Mouse (Mus musculus): Measurements from ENCODE around the gene Fbxo42.
A peak's percentile ranks its signal among the peaks of the same experiment; 100 is the strongest.

Fbxo42 gene

DNA sequence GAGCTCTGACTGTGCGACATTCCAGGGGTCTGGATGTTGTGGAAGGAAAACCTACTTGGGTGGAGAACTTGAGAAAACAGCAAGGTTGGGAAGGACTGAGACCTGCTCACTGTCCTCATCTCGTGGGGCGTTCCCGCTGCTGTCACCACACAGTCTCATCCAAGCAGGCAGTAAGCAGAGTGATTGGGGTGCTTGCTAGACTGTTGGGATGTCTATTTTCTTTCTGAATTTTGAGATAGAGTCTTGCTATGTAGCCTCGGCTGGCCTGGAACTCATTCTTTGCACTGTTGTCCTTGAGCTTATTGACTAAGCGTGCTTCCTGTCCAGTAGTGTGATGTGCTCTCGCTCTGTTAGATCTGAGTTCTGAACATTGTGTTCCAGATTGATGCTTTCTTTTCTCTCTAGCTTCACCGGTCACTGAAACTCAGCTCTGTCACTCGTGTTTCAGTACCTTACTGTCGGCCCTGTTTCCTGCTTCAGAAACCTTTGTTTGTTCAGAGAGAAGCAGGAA, 28.7 kb downstream of the Fbxo42 start:
- no peak for DNase-seq (ENCODE audit: low spot score)

DNA sequence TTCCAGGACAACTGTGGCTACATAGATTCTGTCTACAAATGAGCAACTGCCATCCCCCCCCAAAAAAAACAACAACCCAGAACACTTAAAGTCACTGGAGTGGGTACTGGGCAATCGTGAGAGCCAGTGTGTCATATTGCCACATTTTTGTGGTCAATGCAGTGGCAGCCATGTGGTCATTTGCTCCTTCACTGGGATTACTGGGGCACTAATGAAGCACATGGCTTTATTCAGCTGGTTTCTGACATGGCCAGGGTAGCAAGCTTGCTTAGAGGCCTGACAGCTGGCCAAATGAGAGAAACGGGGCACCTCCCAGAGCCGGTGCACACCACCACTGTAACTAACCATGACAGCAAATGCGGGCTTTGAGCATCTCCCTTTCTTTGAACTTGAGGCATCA, 30.8 kb downstream of the Fbxo42 start:
- no peak for DNase-seq (ENCODE audit: low spot score)

GRCm38 (mm10) chr4:141180831-141181230, 33.1 kb downstream of the Fbxo42 start:
- DNase-seq (ENCODE audit: low spot score), result no peak

DNA sequence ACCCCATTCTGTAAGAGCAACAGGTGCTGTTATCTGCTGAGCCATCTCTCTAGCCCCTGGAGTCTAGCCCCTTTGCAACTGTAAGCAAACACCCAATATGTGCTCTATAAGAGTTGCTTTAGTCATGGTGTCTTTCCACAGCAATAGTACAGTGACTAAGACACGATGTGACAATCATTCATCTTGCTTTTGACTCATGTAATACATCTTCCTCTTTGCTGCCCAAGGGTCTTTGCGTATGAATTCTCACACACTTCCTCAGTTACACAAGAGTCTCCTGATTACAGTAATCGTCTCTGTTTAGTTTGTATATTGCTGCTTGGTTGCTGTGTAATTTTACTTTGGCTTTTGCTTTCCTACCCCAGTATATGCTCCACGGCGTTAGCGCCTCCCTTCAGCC, 34.3 kb downstream of the Fbxo42 start:
- no peak for DNase-seq (ENCODE audit: low spot score)

DNA sequence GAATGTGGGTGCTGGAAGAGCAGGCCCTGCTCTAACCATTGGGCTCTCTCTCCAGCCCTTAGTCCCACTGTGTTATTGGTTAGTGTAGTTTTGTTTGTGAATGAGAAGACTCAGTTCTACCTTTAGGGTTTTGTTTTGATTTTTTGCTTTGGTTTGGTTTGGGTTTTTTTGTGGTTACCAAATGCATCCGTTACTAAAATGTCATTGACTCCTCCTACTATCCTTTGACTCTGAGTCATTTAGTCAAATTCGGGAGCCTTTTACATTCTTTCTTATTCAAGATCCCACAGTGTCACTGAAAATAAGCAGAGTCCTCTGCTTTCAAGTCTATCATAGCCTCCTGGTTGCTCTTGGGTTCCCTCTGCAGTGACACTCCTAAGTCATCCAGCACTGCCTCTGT, 36.2 kb downstream of the Fbxo42 start:
- no peak for DNase-seq (ENCODE audit: low spot score)

- no peak for DNase-seq (ENCODE audit: low spot score)
Measured at GRCm38 (mm10) chr4:141184426-141184825, 36.7 kb downstream of the Fbxo42 start.

GRCm38 (mm10) chr4:141186923-141187836, 39.5 kb downstream of the Fbxo42 start:
- no peak for DNase-seq (ENCODE audit: low spot score)

DNA sequence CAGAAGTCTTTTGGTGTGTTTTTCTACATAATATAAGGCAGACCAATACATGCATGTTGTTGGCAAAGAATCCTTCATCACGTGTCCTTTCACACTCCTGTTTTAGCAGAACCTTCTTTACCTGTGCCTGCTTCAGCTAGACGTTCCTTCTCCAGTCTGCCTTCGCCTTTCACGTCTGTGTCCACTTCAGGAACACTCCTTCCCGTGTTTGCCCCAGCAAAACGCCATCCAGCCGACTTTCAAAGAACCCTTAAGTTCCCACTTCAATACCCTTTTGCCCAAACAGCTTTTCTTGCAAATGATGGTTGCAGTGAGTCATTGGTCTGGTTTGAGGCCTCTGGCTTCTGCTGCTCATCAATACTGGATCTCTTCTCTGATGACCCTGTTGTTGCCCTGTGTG, 43.6 kb downstream of the Fbxo42 start:
- DNase-seq (ENCODE audit: low spot score), result no peak

DNA sequence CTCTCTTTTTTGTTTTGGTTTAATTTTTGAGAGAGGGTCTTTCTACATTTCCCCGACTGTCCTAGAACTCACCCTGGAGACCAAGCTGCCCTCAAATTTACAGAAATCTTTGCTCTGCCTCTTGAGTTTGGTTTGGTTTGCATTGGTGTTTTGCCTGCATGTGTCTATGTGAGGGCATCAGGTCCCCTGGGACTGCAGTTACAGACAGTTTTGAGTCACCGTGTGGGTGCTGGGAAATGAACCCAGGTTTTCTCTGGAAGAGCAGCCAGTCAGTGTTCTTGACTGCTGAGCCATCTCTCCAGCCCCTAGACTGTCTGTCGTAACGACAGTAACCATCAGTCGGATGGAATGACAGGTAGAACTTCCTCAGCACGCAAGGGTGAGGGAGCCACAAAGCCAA, 46.8 kb downstream of the Fbxo42 start:
- no peak for DNase-seq (ENCODE audit: low spot score)

DNA sequence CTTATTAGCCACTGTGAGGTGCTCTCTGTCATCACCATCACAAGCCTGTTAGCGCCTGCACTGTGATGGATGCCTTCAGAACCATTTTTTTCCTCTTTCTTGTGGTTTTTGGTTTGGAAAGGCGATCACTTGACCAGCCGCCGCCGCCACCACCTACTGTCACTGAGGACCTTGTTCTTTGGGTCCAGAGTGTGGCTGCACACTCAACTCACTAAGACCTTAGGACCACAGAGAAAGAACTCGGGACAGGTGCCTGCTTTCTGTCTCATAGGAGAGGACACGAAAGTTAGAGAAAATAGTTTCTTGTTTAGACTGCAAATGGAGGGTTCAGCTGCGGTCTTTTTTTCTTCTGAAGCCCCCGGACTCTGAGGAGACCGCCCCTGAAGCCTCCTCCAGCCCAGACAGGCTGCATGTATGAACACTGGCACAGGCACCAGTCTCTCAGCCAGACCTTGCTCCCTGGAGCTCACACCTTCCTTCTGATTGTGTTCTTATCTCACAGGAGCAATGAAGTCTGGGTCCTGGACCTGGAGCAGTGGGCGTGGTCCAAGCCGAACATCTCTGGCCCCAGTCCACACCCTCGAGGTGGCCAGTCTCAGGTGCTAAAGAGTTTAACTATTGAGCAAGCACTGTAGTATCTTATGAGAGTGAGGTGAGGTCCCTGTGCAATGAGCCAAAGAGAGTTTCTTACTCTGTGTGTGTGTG, 49.4 kb downstream of the Fbxo42 start:
- DNase-seq (ENCODE audit: low spot score), result no peak

DNA sequence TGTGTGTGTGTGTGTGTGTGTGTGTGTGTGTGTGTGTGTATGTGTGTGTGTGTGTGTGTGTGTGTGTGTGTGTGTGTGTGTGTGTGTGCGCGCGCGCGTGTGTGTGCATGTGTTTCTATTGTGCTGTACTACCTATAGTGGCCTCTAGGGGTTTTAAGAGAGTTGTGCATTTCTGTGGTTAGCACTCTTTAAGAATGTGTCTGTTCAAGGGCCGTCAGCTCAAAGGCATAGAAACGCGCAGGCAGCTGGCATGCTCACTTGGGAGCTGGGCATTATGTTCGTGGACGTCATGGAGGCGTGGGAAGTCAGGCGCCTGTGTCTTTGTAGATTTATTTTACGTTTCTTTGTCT, 49.9 kb downstream of the Fbxo42 start:
- no peak for DNase-seq (ENCODE audit: low spot score)

DNA sequence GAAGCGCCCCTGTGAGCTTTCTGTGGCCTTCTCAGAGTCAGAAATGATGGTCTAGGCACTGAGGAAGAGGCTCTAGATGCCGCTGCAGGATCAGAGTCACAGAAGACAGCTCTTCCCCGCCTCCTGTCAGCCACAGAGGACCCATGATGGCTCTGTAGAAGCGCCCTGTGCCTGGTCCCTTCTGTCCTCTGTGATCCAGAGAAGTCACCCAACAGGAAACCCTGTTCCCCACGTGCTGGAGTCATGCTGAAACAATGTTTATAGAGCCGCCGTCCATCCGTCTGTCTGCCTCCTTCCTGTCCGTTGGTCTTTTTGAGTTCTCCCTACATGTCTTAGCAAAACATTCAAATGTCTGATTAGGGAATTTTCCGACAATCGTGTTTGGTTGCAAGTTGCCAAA, 53.2 kb downstream of the Fbxo42 start:
- DNase-seq (ENCODE audit: low spot score), result peak; percentile 21

DNA sequence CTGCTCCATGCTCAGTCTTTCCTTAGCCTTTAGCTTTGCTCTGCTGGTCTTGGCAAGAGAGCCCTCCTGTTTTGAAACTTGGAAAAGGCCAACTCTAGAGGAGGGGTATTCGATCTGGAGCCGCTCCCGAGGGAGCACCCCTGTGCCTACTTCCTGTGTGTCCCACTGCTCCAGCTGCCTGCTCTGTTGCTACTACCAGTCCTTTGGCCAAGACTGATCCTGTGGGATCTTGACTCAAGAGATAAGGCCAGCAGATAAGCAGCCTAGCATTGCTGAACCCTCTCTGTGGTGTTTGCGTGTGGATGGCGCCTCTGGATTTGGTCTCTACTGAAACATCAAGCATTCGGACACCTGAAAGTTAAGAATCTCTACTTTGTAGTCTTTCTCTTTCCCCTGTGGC, 54.5 kb downstream of the Fbxo42 start:
- no peak for DNase-seq (ENCODE audit: low spot score)

- DNase-seq (ENCODE audit: low spot score), result peak; percentile 37
Measured at GRCm38 (mm10) chr4:141204580-141205061, 56.9 kb downstream of the Fbxo42 start.

- no peak for DNase-seq (ENCODE audit: low spot score)
Measured at GRCm38 (mm10) chr4:141207081-141207480, 59.4 kb downstream of the Fbxo42 start.

DNA sequence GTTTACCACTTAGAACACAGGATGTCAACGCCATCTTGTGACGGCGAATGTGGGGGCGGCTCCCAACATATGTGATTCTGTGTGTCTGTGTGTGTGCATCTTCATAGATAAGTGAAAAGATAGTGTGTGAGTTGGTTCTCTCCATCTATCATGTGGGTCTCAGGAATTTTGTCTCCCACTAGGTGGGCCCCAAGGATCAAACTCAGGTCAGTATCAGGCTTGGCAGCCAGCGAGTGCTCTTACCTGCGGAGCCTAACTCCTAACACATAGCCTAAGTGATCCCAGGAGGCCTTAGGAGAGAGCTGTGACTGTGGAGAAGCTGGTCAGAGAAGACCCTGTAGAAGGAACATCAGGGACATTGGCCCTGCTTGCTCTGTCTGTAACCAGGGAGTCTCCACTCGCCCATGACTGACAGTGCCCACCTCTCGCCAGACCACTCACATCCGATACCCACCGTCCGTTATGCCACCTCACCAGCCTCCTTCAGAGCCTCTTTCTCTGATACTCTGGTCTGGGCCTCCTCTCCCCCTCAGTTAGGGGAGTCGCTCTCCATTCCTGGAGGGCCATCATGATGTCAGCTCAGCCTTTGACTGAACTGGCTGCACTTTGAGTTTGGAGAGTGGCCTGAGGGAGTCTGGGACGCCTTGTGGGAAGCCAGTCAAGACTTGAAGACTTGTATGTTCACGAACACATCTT, 63.0 kb downstream of the Fbxo42 start:
- DNase-seq (ENCODE audit: low spot score), result no peak

- DNase-seq (ENCODE audit: low spot score), result no peak
Measured at GRCm38 (mm10) chr4:141211646-141212045, 63.9 kb downstream of the Fbxo42 start.

- DNase-seq (ENCODE audit: low spot score), result no peak
Measured at GRCm38 (mm10) chr4:141212892-141213291, 65.2 kb downstream of the Fbxo42 start.

GRCm38 (mm10) chr4:141213342-141213741, 65.6 kb downstream of the Fbxo42 start:
- DNase-seq (ENCODE audit: low spot score), result no peak

DNA sequence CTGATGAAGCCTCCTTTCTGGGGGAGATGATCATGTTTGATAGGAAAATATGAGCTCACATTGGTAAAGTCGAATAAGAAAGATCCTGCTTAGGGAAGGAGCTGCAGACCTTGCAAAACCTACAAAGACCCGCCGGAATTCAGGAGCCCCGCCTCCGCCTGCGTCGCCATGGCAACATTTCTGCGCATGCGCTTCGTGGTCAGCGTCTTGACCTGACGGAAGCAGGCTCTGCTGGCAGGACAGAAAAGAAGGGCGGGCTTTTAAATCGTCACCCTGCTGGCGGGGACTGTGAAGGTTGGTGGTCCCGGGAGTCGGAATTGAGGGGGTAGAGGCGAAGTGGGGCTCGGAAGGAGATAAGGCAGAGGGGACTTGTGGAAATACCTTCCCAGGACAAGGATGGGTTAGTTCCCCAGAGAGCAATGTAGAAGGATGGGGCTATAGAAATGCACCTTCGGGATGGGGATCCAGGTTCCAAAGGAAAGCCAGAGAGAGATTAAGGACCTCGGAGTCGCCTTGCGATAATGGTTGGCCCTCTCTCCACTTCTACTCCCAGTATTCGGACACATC, 66.1 kb downstream of the Fbxo42 start, which contains the start of gene Rsg1:
Gene Rsg1 (plus strand): TSS at position 187 of the 567 bp plus-strand sequence.
- DNase-seq (ENCODE audit: low spot score), result peak; percentile 95

DNA sequence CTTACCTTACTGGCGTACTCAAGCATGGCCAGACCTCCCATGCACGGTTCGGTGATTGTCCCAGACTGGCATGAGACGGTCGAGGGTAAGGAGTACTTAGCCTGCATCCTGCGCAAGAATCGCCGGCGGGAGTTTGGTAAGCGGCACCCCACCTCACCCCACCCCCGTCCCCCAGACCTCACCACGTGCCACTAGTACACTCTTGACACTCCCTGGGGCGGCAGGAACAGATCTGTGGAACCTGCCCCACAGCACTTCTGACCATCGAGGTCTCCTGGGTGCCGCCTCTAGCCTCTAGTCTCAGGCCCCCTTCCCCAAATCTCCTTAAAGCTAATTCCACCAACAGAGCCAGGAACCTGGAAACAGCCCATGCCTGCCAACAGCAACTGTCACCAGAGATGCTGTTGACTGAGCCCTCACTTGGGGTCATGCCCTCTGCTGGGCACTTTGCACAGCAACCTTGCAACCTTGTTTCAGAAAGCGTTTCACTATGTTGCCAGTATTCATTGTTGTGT, 66.7 kb downstream of the Fbxo42 start:
- no peak for DNase-seq (ENCODE audit: low spot score)
